Mouse (Mus musculus) embryonic facial prominence, embryonic 14.5 days (tissue): ENCODE data around the gene Pigr. TPM values are rescaled to one million over a fixed set of nuclear protein-coding genes. Genes with fewer than 3 reads are reported as not detected.

Experiments
- ATAC-seq: fragments of 200-750 bp; cut with Nextera tagmentation; 2 replicates; pipeline ENCODE4 v1.8.0; 2017; ENCODE audit warnings: low read depth, moderate number of reproducible peaks, moderate TSS enrichment
- DNase-seq: peaks from one replicate; pipeline ENCODE4 v3.0.0-alpha.2; 2015; ENCODE audit warnings: low spot score
- H3K27ac ChIP-seq: fragments of 300-500 bp; sonication (generic); replicated peaks from 2 replicates; pipeline ENCODE4 v1.5.1; 2014; ENCODE audit warnings: low read depth, mild to moderate bottlenecking, low read length, moderate library complexity
- H3K27me3 ChIP-seq: fragments of 300-500 bp; sonication (generic); replicated peaks from 2 replicates; pipeline ENCODE4 v1.6.1; 2014; ENCODE audit warnings: low read length; ENCODE audit not compliant: control insufficient read depth, insufficient read depth
- H3K36me3 ChIP-seq: fragments of 300-500 bp; sonication (generic); 2 replicates; pipeline ENCODE4 v1.6.1; 2014; ENCODE audit warnings: low read length, mixed read lengths; ENCODE audit not compliant: control insufficient read depth, insufficient read depth
- H3K4me1 ChIP-seq: fragments of 300-500 bp; sonication (generic); 2 replicates; pipeline ENCODE4 v1.6.1; 2014; ENCODE audit warnings: antibody characterized with exemption, low read length; ENCODE audit not compliant: control insufficient read depth, insufficient read depth
- H3K4me2 ChIP-seq: fragments of 300-500 bp; sonication (generic); 2 replicates; pipeline ENCODE4 v1.6.1; 2014; ENCODE audit warnings: low read depth, mild to moderate bottlenecking, low read length, moderate library complexity, mixed read lengths
- H3K4me3 ChIP-seq: fragments of 300-500 bp; sonication (generic); 2 replicates; pipeline ENCODE4 v1.5.1; 2014; ENCODE audit warnings: low read depth, mild to moderate bottlenecking, low read length
- H3K9ac ChIP-seq: fragments of 300-500 bp; sonication (generic); 2 replicates; pipeline ENCODE4 v1.6.1; 2014; ENCODE audit warnings: low read depth, mild to moderate bottlenecking, low read length, moderate library complexity, mixed read lengths
- H3K9me3 ChIP-seq: fragments of 300-500 bp; sonication (generic); 2 replicates; pipeline ENCODE4 v1.6.1; 2016; ENCODE audit warnings: low read length; ENCODE audit not compliant: control insufficient read depth
- WGBS: fragments of 180-500 bp; shearing (Covaris S2); extraction: QIAGEN DNeasy Blood & Tissue Kit; methylation state at CpG from one replicate; pipeline ENCODE4 v1.1.7; 2014; 5-methylcytosine and 5-hydroxymethylcytosine counted together
- polyA plus RNA-seq: library from polyadenylated mRNA; unstranded; fragments of >200 nt; fragmentation: Nextera tagmentation; extraction: Ambion mirVana; gene quantifications from 2 replicates; pipeline ENCODE4 v1.2.1, GENCODE M21; 2014

The Pigr gene
- polyA plus RNA-seq, 1 experiment from 2014 or later: not detected

GRCm38 (mm10) chr1:130820316-130821148, 6.0 kb upstream of the Pigr start:
- Histone ChIP-seq H3K4me1 (no peaks in the 10 kb centered on the region), H3K4me2 (no peak overlapping the region), H3K9ac (no peak overlapping the region), H3K4me3 (no peak overlapping the region), H3K9me3 (no peaks in the 10 kb centered on the region), H3K27ac (no peak overlapping the region), H3K27me3 (no peaks in the 10 kb centered on the region), H3K36me3 (no peaks in the 10 kb centered on the region)
- ATAC-seq (peak; percentile 62; the same call in 1 of the 2 replicates), DNase-seq (peak; percentile 27)
- WGBS: 80% methylated on average over 7 of the region's 7 CpGs

GRCm38 (mm10) chr1:130821149-130821471, 5.4 kb upstream of the Pigr start:
- no peak overlapping the region for H3K27ac ChIP-seq
- no peaks in the 10 kb centered on the region for H3K9me3 ChIP-seq
- ATAC-seq (no peak), DNase-seq (no peak)
- H3K27me3 ChIP-seq: no peaks in the 10 kb centered on the region
- no peak overlapping the region for H3K4me3 ChIP-seq
- no peaks in the 10 kb centered on the region for H3K4me1 ChIP-seq
- no peaks in the 10 kb centered on the region for H3K36me3 ChIP-seq
- H3K4me2 ChIP-seq: no peak overlapping the region
- WGBS: 81% methylated on average over 2 of the region's 2 CpGs
- no peak overlapping the region for H3K9ac ChIP-seq

GRCm38 (mm10) chr1:130821911-130822625, 4.4 kb upstream of the Pigr start:
- DNase-seq (no peak), ATAC-seq (no peak)
- Histone ChIP-seq H3K4me2 (no peak overlapping the region), H3K27me3 (no peaks in the 10 kb centered on the region), H3K4me3 (no peak overlapping the region), H3K27ac (no peak overlapping the region), H3K4me1 (no peaks in the 10 kb centered on the region), H3K9me3 (no peaks in the 10 kb centered on the region), H3K36me3 (no peaks in the 10 kb centered on the region), H3K9ac (no peak overlapping the region)
- 80% methylated on average over 9 of the region's 9 CpGs for WGBS

GRCm38 (mm10) chr1:130828656-130829055, 2.2 kb downstream of the Pigr start:
- ATAC-seq: no peak

GRCm38 (mm10) chr1:130829906-130830830, 3.7 kb downstream of the Pigr start:
- Histone ChIP-seq H3K4me1 (no peaks in the 10 kb centered on the region), H3K4me3 (no peak overlapping the region), H3K27ac (no peak overlapping the region), H3K4me2 (no peak overlapping the region), H3K27me3 (no peaks in the 10 kb centered on the region), H3K36me3 (no peaks in the 10 kb centered on the region), H3K9me3 (no peaks in the 10 kb centered on the region), H3K9ac (no peak overlapping the region)
- ATAC-seq: no peak
- 80% methylated on average over 8 of the region's 8 CpGs for WGBS
- DNase-seq: no peak

More at GRCm38 (mm10) chr1:130828656-130829055, 2.2 kb downstream of the Pigr start:
- H3K9ac ChIP-seq: no peak overlapping the region
- no peak overlapping the region for H3K4me3 ChIP-seq
- no peaks in the 10 kb centered on the region for H3K9me3 ChIP-seq
- 75% methylated on average over 4 of the region's 4 CpGs for WGBS
- no peak for DNase-seq
- no peaks in the 10 kb centered on the region for H3K36me3 ChIP-seq
- no peak overlapping the region for H3K4me2 ChIP-seq
- H3K4me1 ChIP-seq: no peaks in the 10 kb centered on the region
- H3K27me3 ChIP-seq: no peaks in the 10 kb centered on the region
- no peak overlapping the region for H3K27ac ChIP-seq

GRCm38 (mm10) chr1:130832230-130833149, 6.0 kb downstream of the Pigr start:
- Histone ChIP-seq H3K36me3 (no peaks in the 10 kb centered on the region), H3K9me3 (no peaks in the 10 kb centered on the region), H3K4me1 (no peaks in the 10 kb centered on the region), H3K4me2 (no peak overlapping the region), H3K27me3 (no peaks in the 10 kb centered on the region), H3K27ac (no peak overlapping the region), H3K4me3 (no peak overlapping the region), H3K9ac (no peak overlapping the region)
- DNase-seq (no peak), ATAC-seq (no peak)
- WGBS: 73% methylated on average over 5 of the region's 5 CpGs

GRCm38 (mm10) chr1:130835161-130835936, 8.9 kb downstream of the Pigr start:
- H3K36me3 ChIP-seq: no peaks in the 10 kb centered on the region
- no peaks in the 10 kb centered on the region for H3K9me3 ChIP-seq
- no peaks in the 10 kb centered on the region for H3K27me3 ChIP-seq
- ATAC-seq: no peak
- no peaks in the 10 kb centered on the region for H3K4me1 ChIP-seq
- no peak overlapping the region for H3K27ac ChIP-seq
- DNase-seq: no peak
- no peak overlapping the region for H3K4me3 ChIP-seq
- H3K9ac ChIP-seq: no peak overlapping the region
- 81% methylated on average over 6 of the region's 6 CpGs for WGBS
- H3K4me2 ChIP-seq: no peak overlapping the region
